Mouse (Mus musculus): Measurements from ENCODE around the gene Caln1. TPM values are rescaled to one million over a fixed set of nuclear protein-coding genes. Genes with fewer than 3 reads are reported as not detected.

The Caln1 gene
- total and polyA plus RNA-seq, 2 experiments from 2014 or later, result 46.4 to 50.2 TPM

GRCm38 (mm10) chr5:130853371-130853770 is 484.1 kb downstream of the Caln1 start:
- WGBS, result 2% methylated on average over 10 of the region's 10 CpGs
- DNase-seq (ENCODE audit: low spot score) (peak; percentile 89), ATAC-seq (ENCODE audit: low FRiP score) (no peak)
- H3K27ac ChIP-seq (ENCODE audit: low read depth, low read length), result no peak overlapping the region
- no peaks in the 10 kb centered on the region for H3K4me1 ChIP-seq (ENCODE audit: insufficient read depth, low read length)
- no peak overlapping the region for H3K4me2 ChIP-seq (ENCODE audit: low read depth, low read length, poor library complexity, severe bottlenecking)
- H3K4me3 ChIP-seq (ENCODE audit: low read depth, low read length), result no peak overlapping the region
- H3K9ac ChIP-seq (replicated peaks; ENCODE audit: low read length, poor library complexity, severe bottlenecking), result no peak overlapping the region
- TF ChIP-seq CTCF (IDR thresholded peaks at IDR 0.05), result peak; percentile 100
- H3K27me3 ChIP-seq (ENCODE audit: insufficient read depth, low read length), result no peaks in the 10 kb centered on the region
- no peaks in the 10 kb centered on the region for H3K36me3 ChIP-seq (ENCODE audit: insufficient read depth, low read length)
- no peaks in the 10 kb centered on the region for H3K9me3 ChIP-seq (ENCODE audit: low read length)

- Histone ChIP-seq H3K9me3 (ENCODE audit: low read length) (no peaks in the 10 kb centered on the region), H3K4me2 (ENCODE audit: low read depth, low read length, poor library complexity, severe bottlenecking) (no peak overlapping the region), H3K36me3 (ENCODE audit: insufficient read depth, low read length) (no peaks in the 10 kb centered on the region), H3K27me3 (ENCODE audit: insufficient read depth, low read length) (no peaks in the 10 kb centered on the region), H3K4me3 (ENCODE audit: low read depth, low read length) (no peak overlapping the region), H3K4me1 (ENCODE audit: insufficient read depth, low read length) (no peaks in the 10 kb centered on the region), H3K9ac (replicated peaks; ENCODE audit: low read length, poor library complexity, severe bottlenecking) (no peak overlapping the region), H3K27ac (ENCODE audit: low read depth, low read length) (no peak overlapping the region)
- ATAC-seq (ENCODE audit: low FRiP score) (no peak), DNase-seq (ENCODE audit: low spot score) (no peak)
- TF ChIP-seq CTCF (IDR thresholded peaks at IDR 0.05), result no peak
- WGBS, result 85% methylated on average over 7 of the region's 7 CpGs
Measured at GRCm38 (mm10) chr5:130854430-130854829, 485.2 kb downstream of the Caln1 start.

- Histone ChIP-seq H3K4me3 (ENCODE audit: low read depth, low read length) (no peak overlapping the region), H3K9me3 (ENCODE audit: low read length) (no peaks in the 10 kb centered on the region), H3K4me2 (ENCODE audit: low read depth, low read length, poor library complexity, severe bottlenecking) (no peak overlapping the region), H3K4me1 (ENCODE audit: insufficient read depth, low read length) (no peaks in the 10 kb centered on the region), H3K36me3 (ENCODE audit: insufficient read depth, low read length) (no peaks in the 10 kb centered on the region), H3K9ac (replicated peaks; ENCODE audit: low read length, poor library complexity, severe bottlenecking) (no peak overlapping the region), H3K27me3 (ENCODE audit: insufficient read depth, low read length) (no peaks in the 10 kb centered on the region), H3K27ac (ENCODE audit: low read depth, low read length) (no peak overlapping the region)
- 31% methylated on average over 8 of the region's 8 CpGs for WGBS
- ATAC-seq (ENCODE audit: low FRiP score) (no peak), DNase-seq (ENCODE audit: low spot score) (peak; percentile 72)
- peak; percentile 95 for TF ChIP-seq CTCF (IDR thresholded peaks at IDR 0.05)
Measured at GRCm38 (mm10) chr5:130858148-130858547, 488.9 kb downstream of the Caln1 start.

GRCm38 (mm10) chr5:130858706-130859105 is 489.5 kb downstream of the Caln1 start:
- Histone ChIP-seq H3K4me3 (ENCODE audit: low read depth, low read length) (no peak overlapping the region), H3K4me2 (ENCODE audit: low read depth, low read length, poor library complexity, severe bottlenecking) (no peak overlapping the region), H3K9me3 (ENCODE audit: low read length) (no peaks in the 10 kb centered on the region), H3K27me3 (ENCODE audit: insufficient read depth, low read length) (no peaks in the 10 kb centered on the region), H3K27ac (ENCODE audit: low read depth, low read length) (no peak overlapping the region), H3K36me3 (ENCODE audit: insufficient read depth, low read length) (no peaks in the 10 kb centered on the region), H3K9ac (replicated peaks; ENCODE audit: low read length, poor library complexity, severe bottlenecking) (no peak overlapping the region), H3K4me1 (ENCODE audit: insufficient read depth, low read length) (no peaks in the 10 kb centered on the region)
- WGBS, result 84% methylated on average over 3 of the region's 3 CpGs
- no peak for ATAC-seq (ENCODE audit: low FRiP score)
- TF ChIP-seq CTCF (IDR thresholded peaks at IDR 0.05), result no peak
- no peak for DNase-seq (ENCODE audit: low spot score)

GRCm38 (mm10) chr5:130859736-130860135 is 490.5 kb downstream of the Caln1 start:
- Histone ChIP-seq H3K4me3 (ENCODE audit: low read depth, low read length) (no peak overlapping the region), H3K9ac (replicated peaks; ENCODE audit: low read length, poor library complexity, severe bottlenecking) (no peak overlapping the region), H3K27me3 (ENCODE audit: insufficient read depth, low read length) (no peaks in the 10 kb centered on the region), H3K36me3 (ENCODE audit: insufficient read depth, low read length) (no peaks in the 10 kb centered on the region), H3K27ac (ENCODE audit: low read depth, low read length) (no peak overlapping the region), H3K4me1 (ENCODE audit: insufficient read depth, low read length) (no peaks in the 10 kb centered on the region), H3K9me3 (ENCODE audit: low read length) (no peaks in the 10 kb centered on the region), H3K4me2 (ENCODE audit: low read depth, low read length, poor library complexity, severe bottlenecking) (no peak overlapping the region)
- peak; percentile 57 for TF ChIP-seq CTCF (IDR thresholded peaks at IDR 0.05)
- ATAC-seq (ENCODE audit: low FRiP score) (no peak), DNase-seq (ENCODE audit: low spot score) (peak; percentile 13)
- 44% methylated on average over 5 of the region's 6 CpGs for WGBS

GRCm38 (mm10) chr5:130862302-130862701 is 493.0 kb downstream of the Caln1 start:
- no peak overlapping the region for H3K27ac ChIP-seq (ENCODE audit: low read depth, low read length)
- H3K4me3 ChIP-seq (ENCODE audit: low read depth, low read length), result no peak overlapping the region
- no peak overlapping the region for H3K4me2 ChIP-seq (ENCODE audit: low read depth, low read length, poor library complexity, severe bottlenecking)
- H3K4me1 ChIP-seq (ENCODE audit: insufficient read depth, low read length), result no peaks in the 10 kb centered on the region
- H3K36me3 ChIP-seq (ENCODE audit: insufficient read depth, low read length), result no peaks in the 10 kb centered on the region
- peak; percentile 88 for TF ChIP-seq CTCF (IDR thresholded peaks at IDR 0.05)
- ATAC-seq (ENCODE audit: low FRiP score) (no peak), DNase-seq (ENCODE audit: low spot score) (peak; percentile 74)
- H3K27me3 ChIP-seq (ENCODE audit: insufficient read depth, low read length), result no peaks in the 10 kb centered on the region
- H3K9ac ChIP-seq (replicated peaks; ENCODE audit: low read length, poor library complexity, severe bottlenecking), result no peak overlapping the region
- WGBS, result 56% methylated on average over 5 of the region's 5 CpGs
- H3K9me3 ChIP-seq (ENCODE audit: low read length), result no peaks in the 10 kb centered on the region
